Mouse (Mus musculus): Measurements from ENCODE around the gene Eml6. TPM values are rescaled to one million over a fixed set of nuclear protein-coding genes. Genes with fewer than 3 reads are reported as not detected.

Eml6 gene
- 0.62 and 1.1 TPM in 2 replicates for polyA plus RNA-seq (2016; fragmentation: Nextera tagmentation; extraction: Ambion mirVana)

GRCm38 (mm10) chr11:30025835-30026472 lies at the start of gene Eml6:
Gene Eml6, minus strand, starts transcription at chr11:30026033.
- no peaks in the 10 kb centered on the region for H3K9me3 ChIP-seq
- H3K4me1 ChIP-seq, result no peaks in the 10 kb centered on the region
- peak within 1 kb of the TSS; percentile 55 for H3K4me3 ChIP-seq
- peaks cover 23% of the 10 kb centered on the region for H3K27me3 ChIP-seq
- H3K9ac ChIP-seq, result peak within 1 kb of the TSS; percentile 57
- WGBS, result under 1% methylated on average over 39 of the region's 39 CpGs
- no peaks in the 10 kb centered on the region for H3K36me3 ChIP-seq
- peak within 1 kb of the TSS; percentile 95 for H3K4me2 ChIP-seq (replicated peaks)
- H3K27ac ChIP-seq, result 0 out of 2 replicates have a peak within 1 kb of the TSS, but pooled peaks have one; percentile 31
- peak; percentile 100 for ATAC-seq (ENCODE audit: insufficient number of reproducible peaks, insufficient read depth, low FRiP score, low TSS enrichment)

DNA sequence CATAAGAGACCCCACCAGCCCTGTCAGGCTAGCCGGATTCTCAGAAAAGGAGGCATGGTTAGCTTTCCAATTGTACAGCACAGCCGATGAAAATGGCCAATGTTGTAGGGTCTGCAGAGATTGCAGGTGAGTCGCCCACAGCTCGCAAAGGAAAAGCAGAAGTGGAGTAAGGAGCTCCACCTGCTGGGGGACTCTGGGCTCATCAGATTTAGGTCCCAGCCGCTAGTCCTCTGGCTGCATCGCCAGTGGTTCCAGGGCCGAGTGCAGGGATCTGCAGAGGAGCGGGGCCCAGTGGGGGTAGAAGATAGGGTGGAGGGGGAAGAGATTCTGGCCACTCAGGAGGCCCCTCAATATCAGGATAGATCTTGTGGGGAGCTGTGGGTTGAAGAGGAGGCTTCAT lies 31.5 kb upstream of the Eml6 start:
- H3K36me3 ChIP-seq, result no peaks in the 10 kb centered on the region
- no peak overlapping the region for H3K4me3 ChIP-seq
- H3K27me3 ChIP-seq, result no peaks in the 10 kb centered on the region
- H3K27ac ChIP-seq, result no peak overlapping the region
- H3K4me2 ChIP-seq (replicated peaks), result no peak overlapping the region
- 49% methylated on average over 8 of the region's 8 CpGs for whole genome bisulfite sequencing
- H3K9me3 ChIP-seq, result no peaks in the 10 kb centered on the region
- H3K4me1 ChIP-seq, result no peaks in the 10 kb centered on the region
- no peak overlapping the region for H3K9ac ChIP-seq
- no peak for ATAC-seq (ENCODE audit: insufficient number of reproducible peaks, insufficient read depth, low FRiP score, low TSS enrichment)

- Histone ChIP-seq H3K9me3 (no peaks in the 10 kb centered on the region), H3K4me3 (peak overlapping the region; percentile 55), H3K9ac (no peak overlapping the region), H3K27me3 (peaks cover 23% of the 10 kb centered on the region), H3K4me1 (no peaks in the 10 kb centered on the region), H3K27ac (no peak overlapping the region), H3K36me3 (no peaks in the 10 kb centered on the region), H3K4me2 (replicated peaks) (peak overlapping the region; percentile 95)
- WGBS, result 9% methylated on average over 4 of the region's 4 CpGs
- no peak for ATAC-seq (ENCODE audit: insufficient number of reproducible peaks, insufficient read depth, low FRiP score, low TSS enrichment)
Observed at GRCm38 (mm10) chr11:30025144-30025543, 689 bp downstream of the Eml6 start.

DNA sequence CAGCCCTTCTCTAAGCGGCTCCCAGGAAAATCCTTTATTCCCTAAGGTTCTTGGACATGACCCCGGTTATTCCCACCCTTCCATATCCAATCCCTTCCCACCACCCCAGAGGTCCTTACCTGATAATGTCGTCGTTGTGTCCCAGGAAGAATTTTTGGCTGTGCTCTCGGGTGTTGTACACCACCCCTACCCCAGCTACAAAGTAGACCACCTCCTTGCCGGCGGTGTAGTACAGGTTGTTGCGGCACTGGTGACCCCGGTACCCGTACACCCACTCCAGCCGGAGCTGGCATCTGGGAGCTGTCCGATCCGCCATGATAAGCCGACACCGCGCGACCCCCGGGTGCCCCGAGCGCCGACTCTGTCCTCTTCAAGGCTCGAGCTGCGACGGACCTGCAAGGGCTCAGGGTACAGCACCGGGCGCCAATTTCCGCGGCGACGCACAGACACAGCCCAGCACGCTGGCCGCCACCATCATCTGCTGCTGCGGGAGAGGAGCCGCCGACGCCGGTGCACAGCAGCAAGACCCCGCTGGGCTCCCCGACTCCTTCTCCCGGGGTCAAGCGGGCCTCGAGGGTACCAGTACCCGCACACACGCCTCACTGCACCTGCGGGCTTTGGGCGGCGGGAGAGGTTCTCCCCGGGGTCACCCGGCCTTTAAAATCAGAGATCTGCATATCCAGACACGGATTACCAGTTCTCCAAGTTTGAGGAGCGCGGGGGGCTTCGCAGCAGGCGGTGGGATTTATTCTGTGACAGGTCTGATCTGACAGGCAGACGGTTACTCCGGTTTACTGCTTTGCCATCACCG lies 1.4 kb downstream of the Eml6 start:
- H3K9ac ChIP-seq, result peak overlapping the region; percentile 37; the same call in 1 of the 2 replicates
- 2% methylated on average over 57 of the region's 57 CpGs for WGBS
- H3K4me2 ChIP-seq (replicated peaks), result peak overlapping the region; percentile 95
- peaks cover 23% of the 10 kb centered on the region for H3K27me3 ChIP-seq
- peak overlapping the region; percentile 55 for H3K4me3 ChIP-seq
- no peak for ATAC-seq (ENCODE audit: insufficient number of reproducible peaks, insufficient read depth, low FRiP score, low TSS enrichment)
- H3K9me3 ChIP-seq, result no peaks in the 10 kb centered on the region
- no peaks in the 10 kb centered on the region for H3K4me1 ChIP-seq
- no peak overlapping the region for H3K27ac ChIP-seq
- H3K36me3 ChIP-seq, result no peaks in the 10 kb centered on the region

DNA sequence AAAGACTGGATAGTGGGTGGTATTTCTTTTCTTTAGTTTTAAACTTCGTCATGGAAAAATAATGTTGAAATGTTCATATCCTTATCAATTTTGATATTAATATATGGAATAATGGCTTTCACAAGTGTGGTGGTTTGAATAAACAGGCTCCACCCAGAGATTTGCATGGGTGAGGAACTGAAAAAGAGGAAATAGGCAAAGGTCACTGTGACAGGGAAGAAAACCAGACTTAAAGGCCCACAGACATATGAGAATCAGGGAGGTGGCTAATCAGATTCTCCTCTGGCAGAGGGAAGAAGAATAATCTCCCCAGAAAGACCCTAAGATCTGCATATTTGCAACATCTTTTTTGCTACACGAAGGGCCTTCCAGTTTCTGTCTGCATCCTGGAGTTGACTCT lies 39.6 kb downstream of the Eml6 start:
- H3K9me3 ChIP-seq, result no peaks in the 10 kb centered on the region
- H3K4me1 ChIP-seq, result no peaks in the 10 kb centered on the region
- no peaks in the 10 kb centered on the region for H3K27me3 ChIP-seq
- WGBS, result 81% methylated on average over 2 of the region's 2 CpGs
- H3K27ac ChIP-seq, result no peak overlapping the region
- ATAC-seq (ENCODE audit: insufficient number of reproducible peaks, insufficient read depth, low FRiP score, low TSS enrichment), result no peak
- no peak overlapping the region for H3K9ac ChIP-seq
- no peaks in the 10 kb centered on the region for H3K36me3 ChIP-seq
- H3K4me3 ChIP-seq, result no peak overlapping the region
- no peak overlapping the region for H3K4me2 ChIP-seq (replicated peaks)

- H3K9me3 ChIP-seq, result no peaks in the 10 kb centered on the region
- H3K27ac ChIP-seq, result no peak overlapping the region
- H3K36me3 ChIP-seq, result no peaks in the 10 kb centered on the region
- 80% methylated on average over 1 of the region's 1 CpGs for WGBS
- no peak overlapping the region for H3K4me2 ChIP-seq (replicated peaks)
- no peak overlapping the region for H3K4me3 ChIP-seq
- H3K27me3 ChIP-seq, result no peaks in the 10 kb centered on the region
- H3K4me1 ChIP-seq, result no peaks in the 10 kb centered on the region; the same call in 1 of the 2 replicates
- H3K9ac ChIP-seq, result no peak overlapping the region
- no peak for ATAC-seq (ENCODE audit: insufficient number of reproducible peaks, insufficient read depth, low FRiP score, low TSS enrichment)
Observed at GRCm38 (mm10) chr11:29968874-29969273, 57.0 kb downstream of the Eml6 start.

- Histone ChIP-seq H3K4me3 (no peak overlapping the region), H3K4me2 (replicated peaks) (no peak overlapping the region), H3K4me1 (no peaks in the 10 kb centered on the region), H3K27me3 (no peaks in the 10 kb centered on the region), H3K9ac (no peak overlapping the region), H3K36me3 (no peaks in the 10 kb centered on the region), H3K27ac (no peak overlapping the region), H3K9me3 (no peaks in the 10 kb centered on the region)
- 90% methylated on average over 5 of the region's 5 CpGs for WGBS
- ATAC-seq (ENCODE audit: insufficient number of reproducible peaks, insufficient read depth, low FRiP score, low TSS enrichment), result no peak
Observed at GRCm38 (mm10) chr11:29959366-29959765, 66.5 kb downstream of the Eml6 start.

- 74% methylated on average over 3 of the region's 3 CpGs for WGBS
- no peak for ATAC-seq (ENCODE audit: insufficient number of reproducible peaks, insufficient read depth, low FRiP score, low TSS enrichment)
- Histone ChIP-seq H3K27me3 (no peaks in the 10 kb centered on the region), H3K4me2 (replicated peaks) (no peak overlapping the region), H3K27ac (no peak overlapping the region), H3K36me3 (no peaks in the 10 kb centered on the region), H3K9me3 (no peaks in the 10 kb centered on the region), H3K4me3 (no peak overlapping the region), H3K4me1 (peaks cover 3% of the 10 kb centered on the region; the same call in 1 of the 2 replicates), H3K9ac (no peak overlapping the region)
Observed at GRCm38 (mm10) chr11:29944661-29945060, 81.2 kb downstream of the Eml6 start.

GRCm38 (mm10) chr11:29924332-29924731 lies 101.5 kb downstream of the Eml6 start:
- WGBS, result 71% methylated on average over 2 of the region's 2 CpGs
- Histone ChIP-seq H3K9me3 (no peaks in the 10 kb centered on the region), H3K4me2 (replicated peaks) (no peak overlapping the region), H3K4me3 (no peak overlapping the region), H3K36me3 (no peaks in the 10 kb centered on the region), H3K27ac (no peak overlapping the region), H3K9ac (no peak overlapping the region), H3K27me3 (no peaks in the 10 kb centered on the region), H3K4me1 (no peaks in the 10 kb centered on the region)
- ATAC-seq (ENCODE audit: insufficient number of reproducible peaks, insufficient read depth, low FRiP score, low TSS enrichment), result no peak

- H3K4me3 ChIP-seq, result no peak overlapping the region
- 90% methylated on average over 1 of the region's 1 CpGs for WGBS
- no peaks in the 10 kb centered on the region for H3K27me3 ChIP-seq
- H3K9me3 ChIP-seq, result no peaks in the 10 kb centered on the region
- H3K27ac ChIP-seq, result no peak overlapping the region
- no peak overlapping the region for H3K9ac ChIP-seq
- no peak for ATAC-seq (ENCODE audit: insufficient number of reproducible peaks, insufficient read depth, low FRiP score, low TSS enrichment)
- H3K36me3 ChIP-seq, result no peaks in the 10 kb centered on the region
- no peak overlapping the region for H3K4me2 ChIP-seq (replicated peaks)
- no peaks in the 10 kb centered on the region for H3K4me1 ChIP-seq
Observed at GRCm38 (mm10) chr11:29923851-29924250, 102.0 kb downstream of the Eml6 start.

GRCm38 (mm10) chr11:29913180-29913579 lies 112.7 kb downstream of the Eml6 start:
- H3K4me2 ChIP-seq (replicated peaks), result no peak overlapping the region
- no peak for ATAC-seq (ENCODE audit: insufficient number of reproducible peaks, insufficient read depth, low FRiP score, low TSS enrichment)
- H3K4me1 ChIP-seq, result no peaks in the 10 kb centered on the region
- no peaks in the 10 kb centered on the region for H3K27me3 ChIP-seq
- 84% methylated on average over 4 of the region's 4 CpGs for WGBS
- H3K9ac ChIP-seq, result no peak overlapping the region
- H3K4me3 ChIP-seq, result no peak overlapping the region
- H3K36me3 ChIP-seq, result no peaks in the 10 kb centered on the region
- no peaks in the 10 kb centered on the region for H3K9me3 ChIP-seq
- H3K27ac ChIP-seq, result no peak overlapping the region

- Histone ChIP-seq H3K36me3 (no peaks in the 10 kb centered on the region), H3K9me3 (no peaks in the 10 kb centered on the region), H3K4me1 (no peaks in the 10 kb centered on the region), H3K27me3 (no peaks in the 10 kb centered on the region), H3K27ac (no peak overlapping the region), H3K4me2 (replicated peaks) (no peak overlapping the region), H3K9ac (no peak overlapping the region), H3K4me3 (no peak overlapping the region)
- ATAC-seq (ENCODE audit: insufficient number of reproducible peaks, insufficient read depth, low FRiP score, low TSS enrichment), result no peak
Observed at GRCm38 (mm10) chr11:29909330-29909729, 116.5 kb downstream of the Eml6 start.

All from embryonic facial prominence, embryonic 12.5 days (tissue).